Mouse (Mus musculus): ENCODE results near the gene Atp13a2.

Atp13a2 gene

DNA sequence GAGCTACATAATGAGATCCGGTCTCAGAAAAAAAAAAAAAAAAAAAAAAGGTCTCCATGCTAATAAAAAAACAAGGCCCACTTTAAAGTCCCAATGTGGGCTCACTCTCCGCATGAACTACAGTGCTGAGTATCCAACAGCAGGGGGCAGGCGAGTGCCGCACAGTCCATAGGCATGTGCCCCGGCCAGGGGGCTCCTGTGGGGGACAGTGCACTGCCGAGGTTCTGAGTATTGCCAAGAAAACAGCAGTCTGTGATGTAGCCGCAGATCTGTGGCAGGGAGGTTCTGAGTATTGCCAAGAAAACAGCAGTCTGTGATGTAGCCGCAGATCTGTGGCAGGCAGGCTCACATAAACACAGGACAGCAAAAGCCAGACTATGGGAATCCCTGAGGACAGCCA, 58.1 kb downstream of the Atp13a2 start:
- DNase-seq, result peak; percentile 82

DNA sequence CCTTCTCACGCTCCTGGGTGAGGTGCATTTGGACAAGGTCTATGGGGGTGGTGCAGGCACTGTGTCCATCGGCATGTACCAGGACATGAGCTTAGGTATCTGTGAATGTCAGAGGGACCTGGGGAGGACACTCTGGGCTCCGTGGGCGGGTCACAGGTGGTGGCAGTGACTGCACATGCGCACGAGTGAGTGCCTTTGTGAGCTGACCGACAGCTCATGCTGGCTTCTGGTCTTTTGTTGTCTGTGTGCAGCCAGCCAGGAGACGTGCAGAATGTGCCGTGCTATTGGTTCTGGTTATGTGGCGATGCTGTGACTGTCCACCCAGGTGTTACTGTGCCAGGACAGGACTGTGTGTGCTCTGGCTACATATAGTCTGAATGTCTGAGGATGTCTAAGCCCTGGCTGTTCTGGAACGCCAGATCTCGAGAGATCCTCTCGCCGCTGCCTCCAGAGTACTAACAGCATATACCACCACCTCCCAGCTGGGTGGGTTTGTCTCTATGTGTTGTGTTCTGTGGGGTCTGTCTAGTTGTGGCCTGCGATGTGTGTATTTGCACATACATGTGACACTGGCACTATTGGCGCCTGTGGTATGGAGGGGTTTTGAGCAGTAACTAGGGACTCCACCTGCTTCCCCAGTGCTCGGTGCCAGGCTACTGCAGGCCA, 62.3 kb downstream of the Atp13a2 start:
- DNase-seq, result peak; percentile 50

DNA sequence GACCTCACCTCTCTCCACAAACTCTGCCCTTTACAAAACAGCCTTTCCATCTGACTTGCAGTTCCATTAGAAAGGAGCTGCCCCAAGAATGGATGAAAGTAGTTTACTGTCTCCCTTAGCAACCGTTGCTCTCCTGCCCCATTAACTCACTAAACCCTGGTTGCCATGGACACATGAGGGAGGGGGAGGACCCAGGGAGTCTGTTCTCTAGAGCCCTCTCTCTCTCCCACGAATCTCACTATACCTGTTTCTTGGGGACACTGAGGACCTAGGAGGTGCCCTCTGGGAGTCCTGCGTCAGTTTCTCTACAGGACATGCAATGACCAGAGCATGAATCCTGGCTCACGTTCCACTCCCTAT, 62.8 kb downstream of the Atp13a2 start:
- DNase-seq, result peak; percentile 93

DNA sequence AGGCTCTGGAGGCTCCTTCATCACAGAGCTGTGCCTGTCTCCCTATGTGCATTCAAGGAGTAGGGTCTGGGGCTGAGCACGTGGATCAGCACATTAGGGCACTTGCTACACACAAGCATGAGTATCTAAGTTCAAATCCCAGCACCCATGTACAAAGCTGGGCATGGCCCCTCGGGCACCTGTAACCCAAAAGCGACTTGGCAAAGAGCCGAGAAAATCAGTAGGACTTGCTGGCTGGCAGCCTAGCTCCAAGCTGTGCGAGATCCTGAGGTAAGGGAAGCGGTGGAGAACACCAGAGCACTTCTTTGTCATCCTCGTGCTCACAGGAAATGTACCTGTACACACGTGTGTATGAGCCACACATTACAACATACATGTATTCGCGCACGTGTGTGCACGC, 65.8 kb downstream of the Atp13a2 start:
- no peak for DNase-seq

DNA sequence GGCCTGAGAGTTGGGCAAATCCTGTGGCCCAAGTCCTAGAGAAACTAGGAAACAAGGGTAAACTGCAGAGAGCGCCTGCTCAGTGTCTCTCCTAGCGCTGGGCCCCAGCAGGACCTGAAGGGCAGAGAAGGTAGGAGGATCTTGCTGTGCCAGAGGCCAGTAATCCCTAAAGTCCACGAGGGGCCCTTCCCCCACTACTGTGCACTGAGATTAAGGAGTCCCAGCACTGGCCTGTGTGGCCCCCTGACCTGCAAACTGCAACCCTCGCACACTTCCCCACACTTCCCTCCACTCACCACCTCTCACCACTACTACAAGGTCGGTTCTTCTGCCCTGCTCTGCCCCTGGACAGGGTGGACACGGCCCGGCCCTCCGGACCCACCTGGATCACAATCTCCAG, 66.5 kb downstream of the Atp13a2 start:
- peak; percentile 72 for DNase-seq

DNA sequence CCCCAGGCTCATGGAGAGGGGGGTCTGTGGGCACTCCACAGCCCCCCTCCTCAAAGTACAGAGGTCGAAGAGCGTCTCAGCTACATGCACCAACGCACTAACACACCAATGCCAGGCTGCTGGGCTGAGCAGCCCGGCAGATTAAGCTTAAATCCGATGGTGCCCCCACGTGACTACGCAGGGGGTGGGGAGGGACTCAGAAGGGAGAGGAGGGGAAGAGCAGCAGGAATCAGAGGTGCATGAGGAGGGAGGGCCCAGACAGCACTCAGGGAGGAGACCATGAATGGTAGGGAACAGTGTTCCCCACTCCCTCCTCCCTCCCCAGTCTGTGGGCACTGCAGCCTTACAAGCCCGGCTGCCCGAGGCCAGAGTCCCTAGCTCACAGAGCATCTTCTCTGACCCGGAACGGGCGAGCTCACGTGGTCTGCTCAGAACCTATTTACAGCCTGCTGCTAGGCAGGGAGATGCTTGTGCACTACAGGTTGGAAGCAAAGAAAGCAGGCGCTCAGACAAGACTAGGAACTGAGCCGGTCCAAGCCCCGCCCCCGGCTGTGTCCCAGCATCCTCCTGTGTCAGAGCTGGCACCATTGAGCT, 67.0 kb downstream of the Atp13a2 start:
- DNase-seq, result peak; percentile 93

Data from retina, postnatal 1 day (tissue).